Mouse (Mus musculus) testis, adult 2 months (tissue): ENCODE data around the gene Znrd1as.

Experiments
- CTCF ChIP-seq: fragments of 200-500 bp; IDR thresholded peaks from 2 replicates; pipeline ENCODE4 v1.5.1; 2012; ENCODE audit warnings: low read depth, mild to moderate bottlenecking, inconsistent platforms, low read length, moderate library complexity; ENCODE audit not compliant: control insufficient read depth, insufficient read depth, insufficient replicate concordance
- POLR2A ChIP-seq: fragments of 200-500 bp; IDR thresholded peaks from 2 replicates; pipeline ENCODE4 v1.6.1; 2012; ENCODE audit warnings: low read depth, mild to moderate bottlenecking, inconsistent platforms, low read length, moderate library complexity; ENCODE audit not compliant: control insufficient read depth

GRCm38 (mm10) chr17:37012141-37012540, 53.7 kb downstream of the Znrd1as start:
- TF ChIP-seq CTCF (no peak), POLR2A (no peak)
